Mouse (Mus musculus): ENCODE measurements at regions not wholly inside any gene's neighbourhood (a gene's known extent, or its start where the extent isn't known, plus 50 kb on each side); places are given as distances from the start of the nearest gene placed in this dataset.

- DNase-seq (ENCODE audit: extremely low spot score, low spot score): no peak
- Histone ChIP-seq H3K27me3 (ENCODE audit: poor library complexity, severe bottlenecking) (no peaks in the 10 kb centered on the region), H3K36me3 (replicated peaks) (no peaks in the 10 kb centered on the region), H3K4me3 (no peak overlapping the region), H3K9me3 (no peaks in the 10 kb centered on the region), H3K4me1 (peaks cover 34% of the 10 kb centered on the region), H3K27ac (no peak overlapping the region)
Observed at GRCm38 (mm10) chr11:64287499-64287898, 147.6 kb upstream of the Hs3st3a1 start.

DNA sequence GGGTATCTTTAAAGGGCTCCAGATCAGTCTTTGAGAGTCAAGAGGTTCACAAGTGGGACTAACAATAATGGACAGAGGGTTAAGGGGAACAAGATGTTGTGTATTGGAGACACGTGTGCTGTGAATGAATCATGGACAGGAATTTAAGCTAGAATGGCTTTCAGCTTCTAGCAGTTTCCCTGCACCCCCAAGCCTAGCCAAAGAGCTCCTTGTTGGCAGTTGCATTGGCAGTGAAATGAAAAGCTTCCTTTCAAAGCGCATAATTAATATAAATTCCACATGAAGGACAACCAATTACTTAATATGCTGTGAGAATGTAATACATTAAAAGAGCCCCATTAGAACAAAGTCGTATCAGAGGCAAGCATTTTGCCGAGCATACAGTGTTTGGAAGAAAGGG is 153.4 kb upstream of the Hs3st3a1 start:
- 77% methylated on average over 4 of the region's 4 CpGs for WGBS
- H3K27ac ChIP-seq: no peak overlapping the region
- H3K9me3 ChIP-seq: no peaks in the 10 kb centered on the region
- no peaks in the 10 kb centered on the region for H3K36me3 ChIP-seq (replicated peaks)
- H3K27me3 ChIP-seq (ENCODE audit: poor library complexity, severe bottlenecking): peaks cover 15% of the 10 kb centered on the region; the same call in 1 of the 2 replicates
- DNase-seq (ENCODE audit: extremely low spot score, low spot score): no peak
- H3K4me1 ChIP-seq: peaks cover 25% of the 10 kb centered on the region
- H3K4me3 ChIP-seq: no peak overlapping the region

DNA sequence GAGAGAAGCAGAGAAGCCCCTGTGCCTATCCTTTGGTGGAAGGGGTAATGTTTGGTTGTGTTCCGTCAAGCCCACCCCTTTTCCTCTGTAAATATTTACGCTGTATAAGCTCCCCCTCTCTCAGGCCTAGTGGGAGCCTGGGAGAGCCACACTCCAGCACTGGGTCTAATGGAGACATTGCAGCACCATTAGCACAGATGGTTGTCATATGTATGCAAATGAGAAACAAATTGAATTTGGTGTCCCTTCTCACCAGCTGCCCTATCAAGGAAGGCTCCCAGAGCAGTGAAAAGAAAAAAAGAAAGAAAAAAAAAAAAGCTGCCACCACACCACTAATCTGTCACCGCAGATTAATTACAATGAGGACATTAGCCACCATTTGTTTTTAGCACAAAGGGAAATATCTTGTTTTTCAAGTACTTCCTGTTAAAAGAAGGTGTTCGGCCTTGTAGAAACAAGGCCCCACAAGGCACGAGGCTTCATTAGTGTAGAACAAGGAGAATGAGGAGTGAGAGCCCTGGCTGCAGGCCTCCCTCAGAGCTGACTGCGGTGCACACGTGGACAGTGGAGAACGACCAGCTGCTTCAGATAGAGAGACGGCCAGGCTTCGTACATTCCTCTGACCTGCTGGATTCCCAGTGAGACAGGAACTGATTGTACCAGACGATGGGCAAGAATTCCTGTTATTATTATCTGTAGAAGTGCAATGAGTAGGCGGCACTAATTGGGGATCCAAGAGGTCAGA is 156.7 kb upstream of the Hs3st3a1 start:
- H3K4me1 ChIP-seq: peaks cover 8% of the 10 kb centered on the region
- H3K36me3 ChIP-seq (replicated peaks): no peaks in the 10 kb centered on the region
- DNase-seq (ENCODE audit: extremely low spot score, low spot score): no peak
- no peaks in the 10 kb centered on the region for H3K9me3 ChIP-seq
- peaks cover 15% of the 10 kb centered on the region; the same call in 1 of the 2 replicates for H3K27me3 ChIP-seq (ENCODE audit: poor library complexity, severe bottlenecking)
- no peak overlapping the region for H3K27ac ChIP-seq
- H3K4me3 ChIP-seq: no peak overlapping the region
- 61% methylated on average over 12 of the region's 12 CpGs for WGBS

DNA sequence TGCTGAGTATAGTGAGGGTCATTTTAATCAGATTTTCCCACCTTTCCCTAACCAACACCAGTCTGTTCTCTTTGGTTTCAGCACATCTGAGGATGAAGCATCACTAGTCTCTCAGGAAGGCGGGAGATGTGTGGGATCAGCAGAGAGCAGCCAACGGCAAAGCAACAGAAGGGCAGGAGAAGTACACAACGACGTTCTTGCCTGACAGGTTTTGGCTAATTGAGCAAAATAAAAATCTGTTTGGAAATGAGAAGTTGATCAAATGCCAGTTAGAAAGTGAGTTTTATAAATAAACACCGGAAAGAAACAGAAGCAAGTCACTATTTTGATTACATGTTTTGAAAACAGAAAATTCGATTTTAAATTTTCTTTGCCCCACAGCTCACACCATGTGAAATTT is 161.4 kb upstream of the Hs3st3a1 start:
- Histone ChIP-seq H3K27ac (no peak overlapping the region), H3K36me3 (replicated peaks) (no peaks in the 10 kb centered on the region), H3K4me1 (peaks cover 6% of the 10 kb centered on the region), H3K4me3 (no peak overlapping the region), H3K27me3 (ENCODE audit: poor library complexity, severe bottlenecking) (no peaks in the 10 kb centered on the region), H3K9me3 (no peaks in the 10 kb centered on the region)
- DNase-seq (ENCODE audit: extremely low spot score, low spot score): no peak
- 91% methylated on average over 6 of the region's 6 CpGs for WGBS

DNA sequence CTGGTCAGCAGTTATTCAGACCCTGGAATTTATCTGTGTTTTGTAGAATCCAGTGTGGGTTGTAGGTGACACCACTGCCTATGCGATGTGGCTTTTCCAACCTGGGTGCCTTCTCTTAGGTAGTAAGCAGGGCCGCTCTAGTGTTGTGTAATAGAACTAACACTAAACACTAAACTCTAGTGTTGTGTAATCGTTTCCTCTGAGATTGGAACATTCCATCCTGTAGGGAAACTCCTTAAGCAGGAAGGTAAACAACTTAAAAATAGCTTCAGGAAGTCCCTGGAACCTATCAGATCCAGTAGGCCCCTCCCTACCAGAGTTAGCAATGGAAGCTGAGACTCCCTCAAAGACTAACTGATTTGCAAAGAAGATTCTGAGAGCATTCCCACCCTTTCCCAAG is 161.9 kb upstream of the Hs3st3a1 start:
- H3K27me3 ChIP-seq (ENCODE audit: poor library complexity, severe bottlenecking): no peaks in the 10 kb centered on the region
- no peaks in the 10 kb centered on the region for H3K36me3 ChIP-seq (replicated peaks)
- no peak overlapping the region for H3K27ac ChIP-seq
- DNase-seq (ENCODE audit: extremely low spot score, low spot score): no peak
- no peaks in the 10 kb centered on the region for H3K9me3 ChIP-seq
- H3K4me3 ChIP-seq: no peak overlapping the region
- 94% methylated on average over 3 of the region's 3 CpGs for WGBS
- peaks cover 1% of the 10 kb centered on the region for H3K4me1 ChIP-seq

- DNase-seq (ENCODE audit: extremely low spot score, low spot score): no peak
- Histone ChIP-seq H3K27ac (no peak overlapping the region), H3K4me1 (no peaks in the 10 kb centered on the region), H3K36me3 (replicated peaks) (no peaks in the 10 kb centered on the region), H3K4me3 (no peak overlapping the region), H3K27me3 (ENCODE audit: poor library complexity, severe bottlenecking) (no peaks in the 10 kb centered on the region), H3K9me3 (no peaks in the 10 kb centered on the region)
- WGBS: 82% methylated on average over 4 of the region's 4 CpGs
Observed at GRCm38 (mm10) chr11:64268121-64268520, 167.0 kb upstream of the Hs3st3a1 start.

- no peaks in the 10 kb centered on the region for H3K27me3 ChIP-seq (ENCODE audit: poor library complexity, severe bottlenecking)
- H3K36me3 ChIP-seq (replicated peaks): no peaks in the 10 kb centered on the region
- no peak overlapping the region for H3K27ac ChIP-seq
- 90% methylated on average over 5 of the region's 5 CpGs for WGBS
- H3K4me3 ChIP-seq: no peak overlapping the region
- no peak for DNase-seq (ENCODE audit: extremely low spot score, low spot score)
- no peaks in the 10 kb centered on the region for H3K9me3 ChIP-seq
- H3K4me1 ChIP-seq: no peaks in the 10 kb centered on the region
Observed at GRCm38 (mm10) chr11:64267547-64267946, 167.6 kb upstream of the Hs3st3a1 start.

- peaks cover 4% of the 10 kb centered on the region; the same call in 1 of the 2 replicates for H3K4me1 ChIP-seq
- no peak overlapping the region for H3K4me3 ChIP-seq
- no peaks in the 10 kb centered on the region for H3K36me3 ChIP-seq (replicated peaks)
- 89% methylated on average over 7 of the region's 7 CpGs for WGBS
- DNase-seq (ENCODE audit: extremely low spot score, low spot score): no peak
- no peaks in the 10 kb centered on the region for H3K27me3 ChIP-seq (ENCODE audit: poor library complexity, severe bottlenecking)
- no peaks in the 10 kb centered on the region for H3K9me3 ChIP-seq
- no peak overlapping the region for H3K27ac ChIP-seq
Observed at GRCm38 (mm10) chr11:64253517-64254385, 174.5 kb upstream of the Cox10 start.

DNA sequence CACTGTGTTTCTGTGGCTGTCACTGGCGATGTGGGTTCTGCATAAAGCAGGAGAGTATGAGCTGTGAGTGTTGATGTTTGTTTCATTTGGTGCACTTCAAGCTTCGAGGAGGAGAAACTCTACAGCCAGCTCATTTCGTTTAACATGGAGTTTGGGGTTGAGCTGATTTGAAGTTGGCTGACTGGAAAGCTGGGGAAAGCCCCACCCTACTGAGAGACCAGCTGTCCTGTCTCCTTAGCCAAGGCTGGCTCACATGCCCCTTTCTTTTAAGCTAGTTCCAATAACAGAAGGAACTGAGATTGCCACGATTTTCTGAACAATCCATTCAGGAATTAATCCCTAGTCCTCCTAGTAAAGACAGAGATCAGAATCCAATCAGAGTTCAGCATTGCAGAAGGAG is 157.6 kb upstream of the Cox10 start:
- no peak for DNase-seq (ENCODE audit: extremely low spot score, low spot score)
- H3K9me3 ChIP-seq: no peaks in the 10 kb centered on the region
- WGBS: 86% methylated on average over 4 of the region's 4 CpGs
- H3K27ac ChIP-seq: no peak overlapping the region
- no peaks in the 10 kb centered on the region for H3K27me3 ChIP-seq (ENCODE audit: poor library complexity, severe bottlenecking)
- H3K4me3 ChIP-seq: no peak overlapping the region
- H3K4me1 ChIP-seq: no peaks in the 10 kb centered on the region
- H3K36me3 ChIP-seq (replicated peaks): no peaks in the 10 kb centered on the region

GRCm38 (mm10) chr11:64230071-64230470 is 150.8 kb upstream of the Cox10 start:
- Histone ChIP-seq H3K27ac (no peak overlapping the region), H3K36me3 (replicated peaks) (no peaks in the 10 kb centered on the region), H3K9me3 (no peaks in the 10 kb centered on the region), H3K4me1 (no peaks in the 10 kb centered on the region), H3K4me3 (no peak overlapping the region), H3K27me3 (ENCODE audit: poor library complexity, severe bottlenecking) (no peaks in the 10 kb centered on the region)
- WGBS: 74% methylated on average over 4 of the region's 4 CpGs
- no peak for DNase-seq (ENCODE audit: extremely low spot score, low spot score)

GRCm38 (mm10) chr11:64220888-64221287 is 141.6 kb upstream of the Cox10 start:
- 88% methylated on average over 4 of the region's 4 CpGs for WGBS
- no peaks in the 10 kb centered on the region for H3K27me3 ChIP-seq (ENCODE audit: poor library complexity, severe bottlenecking)
- DNase-seq (ENCODE audit: extremely low spot score, low spot score): no peak

GRCm38 (mm10) chr11:64217181-64217580 is 137.9 kb upstream of the Cox10 start:
- no peaks in the 10 kb centered on the region for H3K36me3 ChIP-seq (replicated peaks)
- 39% methylated on average over 2 of the region's 2 CpGs for WGBS
- H3K9me3 ChIP-seq: 0 out of 2 replicates have a peak, but pooled peaks cover 3% of the 10 kb centered on the region
- no peak overlapping the region for H3K4me3 ChIP-seq
- no peaks in the 10 kb centered on the region for H3K27me3 ChIP-seq (ENCODE audit: poor library complexity, severe bottlenecking)
- DNase-seq (ENCODE audit: extremely low spot score, low spot score): no peak
- H3K4me1 ChIP-seq: peaks cover 5% of the 10 kb centered on the region
- no peak overlapping the region for H3K27ac ChIP-seq

More at GRCm38 (mm10) chr11:64220888-64221287, 141.6 kb upstream of the Cox10 start:
- Histone ChIP-seq H3K9me3 (0 out of 2 replicates have a peak, but pooled peaks cover 3% of the 10 kb centered on the region), H3K4me1 (peaks cover 5% of the 10 kb centered on the region), H3K36me3 (replicated peaks) (no peaks in the 10 kb centered on the region), H3K27ac (no peak overlapping the region), H3K4me3 (no peak overlapping the region)

- Histone ChIP-seq H3K27ac (no peak overlapping the region), H3K4me3 (no peak overlapping the region), H3K27me3 (ENCODE audit: poor library complexity, severe bottlenecking) (no peaks in the 10 kb centered on the region), H3K4me1 (peaks cover 10% of the 10 kb centered on the region), H3K36me3 (replicated peaks) (no peaks in the 10 kb centered on the region), H3K9me3 (no peaks in the 10 kb centered on the region)
- no peak for DNase-seq (ENCODE audit: extremely low spot score, low spot score)
- WGBS: 61% methylated on average over 3 of the region's 3 CpGs
Observed at GRCm38 (mm10) chr11:64210916-64211315, 131.6 kb upstream of the Cox10 start.
